ENCODE assay signal across 20 mouse cellular contexts in genomic region chr3:65966360-65966759, GRCm38 (mm10).
"Had no signal": no experiment of that assay in that cellular context is flagged by ENCODE, and none has a peak within 500 bp of the region (broad histone marks: within the 10 kb centered on the region; RNA-seq: fewer than 3 reads in every experiment).

No protein-coding gene starts in this region.

- ATAC-seq: intestine, embryonic 15.5 days; lung, postnatal 0 days; midbrain, embryonic 16.5 days had no signal

- H3K9me3 ChIP-seq: intestine, embryonic 15.5 days; kidney, embryonic 15.5 days; limb, embryonic 15.5 days; midbrain, embryonic 12.5 days; stomach, embryonic 15.5 days had no signal

- H3K4me2 ChIP-seq: intestine, embryonic 15.5 days; kidney, embryonic 15.5 days; limb, embryonic 12.5 days; limb, embryonic 15.5 days; lung, embryonic 14.5 days; midbrain, embryonic 12.5 days; stomach, embryonic 15.5 days had no signal

- H3K4me1 ChIP-seq: intestine, embryonic 15.5 days; kidney, embryonic 15.5 days; limb, embryonic 12.5 days; limb, embryonic 15.5 days; midbrain, embryonic 12.5 days; stomach, embryonic 15.5 days had no signal

- DNase-seq: kidney, adult 11 months; kidney, adult 8-10 months; kidney, postnatal 10 days; kidney, postnatal 36 days; left cerebral cortex, postnatal 4 days; lung, embryonic 14.5 days; retina, postnatal 1 day; right cerebral cortex, postnatal 25 days; spleen, adult 18-20 months; thymus, postnatal 36 days had no signal

- H3K9ac ChIP-seq: intestine, embryonic 15.5 days; kidney, embryonic 15.5 days; limb, embryonic 12.5 days; limb, embryonic 15.5 days; lung, embryonic 14.5 days; midbrain, embryonic 12.5 days; stomach, embryonic 15.5 days had no signal

- H3K4me3 ChIP-seq: intestine, embryonic 15.5 days; kidney, embryonic 15.5 days; limb, embryonic 12.5 days; limb, embryonic 15.5 days; megakaryocyte, embryonic 14.5 days; midbrain, embryonic 12.5 days; myocyte; stomach, embryonic 15.5 days had no signal

- H3K27ac ChIP-seq: intestine, embryonic 15.5 days; kidney, embryonic 15.5 days; limb, embryonic 12.5 days; limb, embryonic 15.5 days; midbrain, embryonic 12.5 days; stomach, embryonic 15.5 days had no signal

- H3K36me3 ChIP-seq: intestine, embryonic 15.5 days; kidney, embryonic 15.5 days; limb, embryonic 12.5 days; limb, embryonic 15.5 days; midbrain, embryonic 12.5 days; stomach, embryonic 15.5 days had no signal

- H3K27me3 ChIP-seq: intestine, embryonic 15.5 days; kidney, embryonic 15.5 days; limb, embryonic 12.5 days; limb, embryonic 15.5 days; megakaryocyte, embryonic 14.5 days; midbrain, embryonic 12.5 days; stomach, embryonic 15.5 days had no signal
